Mouse (Mus musculus): ENCODE results near the gene Zbtb41.

Gene Zbtb41

DNA sequence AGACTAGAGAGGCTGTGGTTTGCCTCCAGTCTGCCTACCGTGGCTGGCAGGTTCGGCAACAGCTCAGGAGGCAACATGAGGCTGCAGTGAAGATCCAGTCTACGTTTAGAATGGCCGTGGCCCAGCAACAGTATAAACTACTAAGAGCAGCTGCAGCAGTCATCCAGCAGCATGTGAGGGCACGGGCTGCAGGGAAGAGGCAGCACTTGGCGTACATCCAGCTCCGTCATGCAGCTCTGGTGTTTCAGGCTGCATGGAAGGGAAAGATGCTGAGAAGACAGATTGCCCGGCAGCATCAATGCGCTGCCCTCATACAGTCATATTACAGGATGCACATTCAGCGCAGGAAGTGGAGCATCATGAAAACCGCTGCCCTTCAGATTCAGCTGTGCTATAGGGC, 56.8 kb downstream of the Zbtb41 start:
- no peak for DNase-seq (ENCODE audit: low spot score)

DNA sequence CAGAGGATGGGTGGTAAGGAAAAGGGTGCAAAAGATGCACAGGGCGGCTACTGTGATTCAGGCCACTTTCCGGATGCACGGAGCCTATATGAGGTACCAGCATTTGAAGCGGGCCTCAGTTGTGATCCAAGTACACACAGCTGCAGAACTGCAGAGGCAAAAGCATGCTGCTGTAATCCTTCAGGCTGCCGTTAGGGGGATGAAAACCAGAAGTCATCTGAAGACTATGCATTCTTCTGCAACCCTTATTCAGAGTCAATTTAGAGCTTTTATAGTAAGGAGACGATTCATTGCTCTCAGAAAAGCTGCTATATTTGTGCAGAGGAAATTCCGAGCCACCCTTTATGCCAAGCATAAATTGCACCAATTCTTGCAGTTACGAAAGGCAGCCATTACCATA, 58.2 kb downstream of the Zbtb41 start:
- no peak for DNase-seq (ENCODE audit: low spot score)

DNA sequence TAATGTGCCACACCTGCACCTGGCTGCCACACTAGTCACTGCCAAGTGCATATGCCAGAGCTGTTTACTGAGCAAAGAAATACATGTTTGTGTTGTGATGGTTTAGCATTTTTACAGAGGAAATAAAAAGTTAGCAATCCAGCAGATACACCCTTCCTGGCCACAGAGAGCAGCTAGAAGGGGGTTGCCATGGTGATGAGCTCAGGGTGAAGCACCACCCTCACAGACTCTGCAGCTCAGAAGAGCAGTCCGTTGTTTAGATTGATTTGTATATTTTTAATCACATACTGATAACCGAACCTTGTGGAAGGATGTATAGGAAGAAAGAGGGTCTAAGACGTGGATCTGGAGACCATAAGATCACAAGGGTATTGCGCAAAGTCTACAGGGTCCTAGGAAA, 59.1 kb downstream of the Zbtb41 start:
- DNase-seq (ENCODE audit: low spot score): no peak

DNA sequence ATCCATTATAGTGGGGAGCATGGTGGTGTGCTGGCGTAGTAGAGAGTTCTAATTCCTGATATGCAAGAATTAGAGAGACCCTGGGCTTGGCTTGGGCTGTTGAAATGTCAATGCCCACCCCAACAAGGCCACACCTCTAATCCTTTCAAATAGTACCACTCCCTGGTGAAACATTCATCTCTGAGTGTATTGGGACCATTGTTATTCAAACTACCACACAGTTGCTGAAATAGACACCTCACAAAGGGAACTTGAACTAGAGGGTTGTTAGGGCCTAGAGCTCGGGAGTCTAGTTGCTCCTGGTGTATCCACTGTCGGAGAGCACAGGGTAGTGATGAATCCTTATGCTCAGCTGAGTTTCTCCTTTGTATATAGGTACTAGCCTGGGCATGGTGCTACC, 72.5 kb downstream of the Zbtb41 start:
- DNase-seq (ENCODE audit: low spot score): no peak

DNA sequence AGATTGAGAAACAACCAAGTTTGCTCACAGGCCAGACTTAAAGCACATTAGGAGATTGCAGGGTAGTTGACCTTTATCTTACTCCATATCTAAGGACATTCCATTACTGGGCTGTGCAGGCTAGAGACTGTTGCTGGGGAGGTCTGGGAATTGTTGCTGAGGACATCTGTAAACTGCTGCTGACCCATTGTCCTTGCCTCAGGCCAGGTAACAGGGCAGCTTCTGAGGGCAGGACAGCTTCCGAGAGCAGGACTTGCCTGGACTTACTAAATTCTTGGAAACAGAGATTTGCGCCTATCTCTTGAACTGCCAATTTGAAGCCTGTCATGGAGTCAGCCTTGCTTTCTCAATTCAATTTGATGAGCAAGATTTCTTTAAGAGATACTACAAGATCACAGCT, 73.3 kb downstream of the Zbtb41 start:
- DNase-seq (ENCODE audit: low spot score): no peak

DNA sequence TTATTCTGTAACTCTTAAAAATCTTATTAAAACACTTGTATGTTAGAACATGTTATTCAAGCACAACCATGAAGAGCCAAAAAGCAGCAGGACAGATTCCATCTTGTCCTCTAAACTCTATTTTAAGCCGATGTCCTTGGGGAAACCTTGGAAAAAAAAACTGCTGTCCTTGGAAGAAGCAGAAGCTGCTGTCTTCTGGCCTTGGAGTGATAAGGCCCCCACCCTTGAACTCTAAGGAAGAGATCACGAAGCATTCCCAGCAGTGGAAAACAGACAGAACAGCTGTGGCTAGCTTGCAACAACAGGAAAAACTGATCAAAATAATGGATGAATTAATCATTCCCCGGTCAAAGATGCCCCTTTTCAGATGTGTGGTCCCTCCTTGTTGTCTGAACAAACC, 74.1 kb downstream of the Zbtb41 start:
- no peak for DNase-seq (ENCODE audit: low spot score)

DNA sequence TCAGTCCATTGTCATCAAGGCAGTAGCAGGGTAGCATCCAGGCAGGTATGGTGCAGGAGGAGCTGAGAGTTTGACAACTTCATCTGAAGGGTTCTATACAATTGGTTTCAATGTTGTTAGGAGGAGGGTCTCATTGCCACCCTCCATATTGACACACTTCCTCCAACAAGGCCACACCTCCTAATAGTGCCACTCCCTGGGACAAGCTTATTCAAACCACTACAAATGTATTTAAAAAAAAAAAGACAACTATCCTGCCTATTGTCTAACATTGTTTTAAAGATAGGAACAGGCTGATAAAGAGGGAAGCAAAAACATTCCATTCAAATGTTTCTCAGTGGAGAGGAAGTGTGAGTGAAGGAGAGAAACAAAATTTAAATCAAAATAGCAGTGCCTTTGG, 77.7 kb downstream of the Zbtb41 start:
- DNase-seq (ENCODE audit: low spot score): no peak

DNA sequence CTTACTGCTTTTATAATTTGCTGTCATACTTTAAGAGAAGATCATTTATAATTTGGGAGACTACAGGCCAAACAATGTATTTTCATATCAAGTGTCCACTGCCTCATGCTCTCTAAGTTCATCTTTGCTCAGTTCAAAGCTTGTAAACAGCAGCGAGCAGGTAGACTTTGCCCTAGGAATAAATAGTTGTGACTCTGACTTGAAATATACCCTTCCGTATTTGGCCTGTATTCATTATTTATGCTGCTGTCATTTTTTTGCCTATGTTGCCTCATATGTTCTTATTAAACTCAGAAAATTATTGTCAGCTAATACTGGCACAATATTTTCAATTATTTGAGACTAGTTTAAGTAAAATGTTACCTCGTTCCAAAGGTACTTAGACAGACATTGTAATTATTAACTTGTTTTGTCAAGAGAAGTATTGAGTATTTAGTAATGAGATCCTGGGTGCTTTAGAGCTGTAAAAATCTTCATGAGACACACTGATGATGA, 79.2 kb downstream of the Zbtb41 start, which contains the start of gene F13b:
Gene F13b, plus strand, starts transcription at position 445 of the 495 bp plus-strand sequence.
- DNase-seq (ENCODE audit: low spot score): no peak

Data from ovary, postnatal 36 days (tissue).